Mouse (Mus musculus) embryonic fibroblast, embryonic 13.5 days (primary cell): ENCODE measurements around the gene Selenom.

Experiments used
- CTCF ChIP-seq: IDR thresholded peaks from 2 replicates; pipeline ENCODE4 v1.5.1; 2011; ENCODE audit warnings: mild to moderate bottlenecking, control low read depth, low read length, moderate library complexity, borderline replicate concordance; ENCODE audit not compliant: insufficient read depth
- POLR2A ChIP-seq: IDR thresholded peaks from 2 replicates; pipeline ENCODE4 v1.6.1; 2011; ENCODE audit warnings: low read depth, mild to moderate bottlenecking, control low read depth, low read length, moderate library complexity

GRCm38 (mm10) chr11:3549791-3550190, 35.3 kb downstream of the Selenom start:
- no peak for TF ChIP-seq POLR2A
- no peak for TF ChIP-seq CTCF
